Mouse (Mus musculus) G1E (cell line): Measurements from ENCODE around the gene Ndufb6.

ENCODE experiments used
- CTCF ChIP-seq: IDR thresholded peaks from 2 replicates; pipeline ENCODE4 v1.5.1; 2012; ENCODE audit warnings: low read depth, low read length, inconsistent platforms, mixed read lengths
- GATA1 ChIP-seq: IDR thresholded peaks from 2 replicates; pipeline ENCODE4 v1.6.1; 2012; ENCODE audit warnings: borderline replicate concordance, low read length, inconsistent platforms, mixed read lengths
- GATA2 ChIP-seq: IDR thresholded peaks from 2 replicates; pipeline ENCODE4 v1.6.1; 2012; ENCODE audit warnings: low read depth, low read length, inconsistent platforms, borderline replicate concordance
- TAL1 ChIP-seq: conservative IDR thresholded peaks from 2 replicates; pipeline ENCODE4 v1.6.1; 2012; ENCODE audit warnings: low read depth, low read length, inconsistent platforms, mixed read lengths

- no peak for TF ChIP-seq CTCF
- no peak for TF ChIP-seq GATA1
- no peak for TF ChIP-seq TAL1
- TF ChIP-seq GATA2 = no peak
Observed at GRCm38 (mm10) chr4:40287415-40287814, 8.2 kb upstream of the Ndufb6 start.
